Mouse (Mus musculus) MEL (cell line): ENCODE data around the gene Clk1. TPM values are rescaled to one million over a fixed set of nuclear protein-coding genes. Genes with fewer than 3 reads are reported as not detected.

ENCODE experiments used
- DNase-seq: peaks from one replicate; pipeline ENCODE4 v3.0.0; 2011; ENCODE audit warnings: low read depth, low spot score
- H3K27ac ChIP-seq: 2 replicates; pipeline ENCODE4 v1.5.1; 2012; ENCODE audit warnings: low read depth, mild to moderate bottlenecking, control low read depth, low read length, moderate library complexity; ENCODE audit not compliant: control insufficient read depth
- H3K27me3 ChIP-seq, 2 experiments: fragments of 150-350 bp in 1 of 2; sonication (generic) in 1 of 2; 2 replicates each; pipeline ENCODE4 v1.6.1; 2012; ENCODE audit warnings: low read length in 2 of 2, mild to moderate bottlenecking in 2 of 2, improper control_type of control experiment in 1 of 2, moderate library complexity in 1 of 2; ENCODE audit not compliant: insufficient read depth in 2 of 2, control insufficient read depth in 1 of 2
- H3K36me3 ChIP-seq, 2 experiments: 2 replicates each; pipeline ENCODE4 v1.6.1; 2012 to 2014; ENCODE audit warnings: low read length in 2 of 2, improper control_type of control experiment in 1 of 2, inconsistent platforms in 1 of 2, mild to moderate bottlenecking in 1 of 2; ENCODE audit not compliant: insufficient read depth in 2 of 2, control insufficient read depth in 1 of 2
- H3K4me1 ChIP-seq, 2 experiments: fragments of 150-350 bp in 1 of 2; sonication (generic) in 1 of 2; 2 replicates each; pipeline ENCODE4 v1.6.1; 2012; ENCODE audit warnings: low read length in 2 of 2, improper control_type of control experiment in 1 of 2, mild to moderate bottlenecking in 1 of 2; ENCODE audit not compliant: insufficient read depth in 2 of 2, control insufficient read depth in 1 of 2
- H3K4me3 ChIP-seq, 2 experiments: fragments of 150-350 bp in 1 of 2; sonication (generic) in 1 of 2; 2 replicates each; pipeline ENCODE4 v1.5.1; 2012; ENCODE audit warnings: low read depth in 2 of 2, low read length in 2 of 2, mild to moderate bottlenecking in 2 of 2, moderate library complexity in 2 of 2, control low read depth in 1 of 2, improper control_type of control experiment in 1 of 2; ENCODE audit not compliant: control insufficient read depth in 1 of 2, insufficient read depth in 1 of 2
- H3K79me2 ChIP-seq: 2 replicates; pipeline ENCODE4 v1.6.1; 2012; ENCODE audit warnings: mild to moderate bottlenecking, low read length, moderate library complexity; ENCODE audit not compliant: control insufficient read depth, poor library complexity, insufficient read depth
- H3K9ac ChIP-seq: 2 replicates; pipeline ENCODE4 v1.6.1; 2012; ENCODE audit warnings: low read depth, mild to moderate bottlenecking, control low read depth, low read length, moderate library complexity; ENCODE audit not compliant: control insufficient read depth, poor library complexity, severe bottlenecking
- H3K9me3 ChIP-seq: fragments of 150-350 bp; sonication (generic); replicated peaks from 2 replicates; pipeline ENCODE4 v1.6.1; 2012; ENCODE audit warnings: mild to moderate bottlenecking, low read length, improper control_type of control experiment, moderate library complexity; ENCODE audit not compliant: insufficient read depth
- BHLHE40 ChIP-seq: IDR thresholded peaks from 2 replicates; pipeline ENCODE4 v1.6.1; 2012; ENCODE audit warnings: low read depth, mild to moderate bottlenecking, inconsistent platforms, low read length, improper control_type of control experiment, borderline replicate concordance
- CHD2 ChIP-seq: IDR thresholded peaks from 2 replicates; pipeline ENCODE4 v1.6.1; 2011; ENCODE audit warnings: low read length, improper control_type of control experiment
- CTCF ChIP-seq, 3 experiments: IDR thresholded peaks in 2 of 3; conservative IDR thresholded peaks in 1 of 3; 2 replicates each; pipeline ENCODE4 v1.5.1; 2011 to 2012; ENCODE audit warnings: low read length in 3 of 3, low read depth in 2 of 3, mild to moderate bottlenecking in 2 of 3, improper control_type of control experiment in 1 of 3, inconsistent platforms in 1 of 3, mixed read lengths in 1 of 3, moderate library complexity in 1 of 3; ENCODE audit not compliant: control insufficient read depth in 1 of 3, insufficient read depth in 1 of 3, poor library complexity in 1 of 3, severe bottlenecking in 1 of 3
- E2F4 ChIP-seq: IDR thresholded peaks from 2 replicates; pipeline ENCODE4 v1.6.1; 2011; ENCODE audit warnings: low read depth, low read length, improper control_type of control experiment, borderline replicate concordance
- EP300 ChIP-seq, 2 experiments: IDR thresholded peaks; 2 replicates each; pipeline ENCODE4 v1.6.1; 2011; ENCODE audit warnings: improper control_type of control experiment in 2 of 2, low read length in 2 of 2, low read depth in 1 of 2, mild to moderate bottlenecking in 1 of 2
- ETS1 ChIP-seq: IDR thresholded peaks from 2 replicates; pipeline ENCODE4 v1.6.1; 2012; ENCODE audit warnings: low read depth, mild to moderate bottlenecking, inconsistent platforms, low read length, improper control_type of control experiment, moderate library complexity
- GATA1 ChIP-seq: IDR thresholded peaks from 2 replicates; pipeline ENCODE4 v1.6.1; 2011; ENCODE audit warnings: low read depth, low read length, improper control_type of control experiment
- HCFC1 ChIP-seq: IDR thresholded peaks from 2 replicates; pipeline ENCODE4 v1.6.1; 2012; ENCODE audit warnings: low read depth, mild to moderate bottlenecking, inconsistent platforms, low read length, improper control_type of control experiment, moderate library complexity
- MAFK ChIP-seq: IDR thresholded peaks from 2 replicates; pipeline ENCODE4 v1.6.1; 2011; ENCODE audit warnings: low read depth, mild to moderate bottlenecking, low read length, improper control_type of control experiment, borderline replicate concordance
- MXI1 ChIP-seq: IDR thresholded peaks from 2 replicates; pipeline ENCODE4 v1.6.1; 2011; ENCODE audit warnings: mild to moderate bottlenecking, low read depth, low read length, improper control_type of control experiment
- MYB ChIP-seq: IDR thresholded peaks from 2 replicates; pipeline ENCODE4 v1.6.1; 2011; ENCODE audit warnings: mild to moderate bottlenecking, low read depth, low read length, improper control_type of control experiment
- MYC ChIP-seq: IDR thresholded peaks from 2 replicates; pipeline ENCODE4 v1.6.1; 2011; ENCODE audit warnings: low read depth, mild to moderate bottlenecking, low read length, improper control_type of control experiment, moderate library complexity
- NRF1 ChIP-seq: IDR thresholded peaks from 2 replicates; pipeline ENCODE4 v1.6.1; 2014; ENCODE audit warnings: low read depth, mild to moderate bottlenecking, inconsistent platforms, low read length, improper control_type of control experiment, moderate library complexity; ENCODE audit not compliant: poor library complexity, insufficient read depth, severe bottlenecking
- POLR2A ChIP-seq, 2 experiments: IDR thresholded peaks; 2 replicates each; pipeline ENCODE4 v1.6.1; 2011 to 2012; ENCODE audit warnings: low read length in 2 of 2, mild to moderate bottlenecking in 2 of 2, control low read depth in 1 of 2, improper control_type of control experiment in 1 of 2, low read depth in 1 of 2, moderate library complexity in 1 of 2; ENCODE audit not compliant: control insufficient read depth in 1 of 2, insufficient read depth in 1 of 2, poor library complexity in 1 of 2
- POLR2AphosphoS2 ChIP-seq: IDR thresholded peaks from 2 replicates; pipeline ENCODE4 v1.6.1; 2011; ENCODE audit warnings: low read length, improper control_type of control experiment
- POLR2AphosphoS5 ChIP-seq: IDR thresholded peaks from 2 replicates; pipeline ENCODE4 v1.6.1; 2012; ENCODE audit warnings: low read depth, borderline replicate concordance, mild to moderate bottlenecking, inconsistent platforms, low read length, moderate library complexity, mixed read lengths
- SIN3A ChIP-seq: IDR thresholded peaks from 2 replicates; pipeline ENCODE4 v1.6.1; 2012; ENCODE audit warnings: low read length, improper control_type of control experiment, inconsistent platforms
- SMC3 ChIP-seq: IDR thresholded peaks from 2 replicates; pipeline ENCODE4 v1.6.1; 2011; ENCODE audit warnings: low read depth, low read length, improper control_type of control experiment
- TAL1 ChIP-seq: IDR thresholded peaks from 2 replicates; pipeline ENCODE4 v1.6.1; 2012; ENCODE audit warnings: mild to moderate bottlenecking, inconsistent platforms, low read length, moderate library complexity, mixed read lengths
- TBP ChIP-seq: IDR thresholded peaks from 2 replicates; pipeline ENCODE4 v1.8.0; 2011; ENCODE audit warnings: low read depth, low read length, improper control_type of control experiment
- TCF12 ChIP-seq: IDR thresholded peaks from 2 replicates; pipeline ENCODE4 v1.6.1; 2014; ENCODE audit warnings: low read depth, mild to moderate bottlenecking, inconsistent platforms, low read length, improper control_type of control experiment, moderate library complexity
- UBTF ChIP-seq: IDR thresholded peaks from 2 replicates; pipeline ENCODE4 v1.6.1; 2012; ENCODE audit warnings: low read depth, mild to moderate bottlenecking, inconsistent platforms, low read length, improper control_type of control experiment, moderate library complexity, borderline replicate concordance; ENCODE audit not compliant: insufficient read depth
- ZKSCAN1 ChIP-seq: IDR thresholded peaks from 2 replicates; pipeline ENCODE4 v1.6.1; 2012; ENCODE audit warnings: low read depth, mild to moderate bottlenecking, inconsistent platforms, low read length, improper control_type of control experiment, moderate library complexity
- ZMIZ1 ChIP-seq: IDR thresholded peaks from 2 replicates; pipeline ENCODE4 v1.6.1; 2012; ENCODE audit warnings: low read depth, mild to moderate bottlenecking, inconsistent platforms, low read length, improper control_type of control experiment, moderate library complexity
- polyA plus RNA-seq, 2 experiments: library from polyadenylated mRNA; stranded (reverse) in 1 of 2; unstranded in 1 of 2; fragments of >175 nt in 1 of 2; fragments of >200 nt in 1 of 2; gene quantifications; 2 replicates each; pipeline versions ENCODE4 v1.2.1 to v1.2.4; 2012; ENCODE audit warnings: low replicate concordance in 2 of 2, low read depth in 1 of 2; ENCODE audit not compliant: insufficient read length in 2 of 2, insufficient read depth in 1 of 2, missing spikeins in 1 of 2
- total RNA-seq: library from RNA; depleted of rRNA; stranded (reverse); fragments of 300-350 nt; gene quantifications from 2 replicates; pipeline ENCODE4 v1.2.3, GENCODE M21; 2012

Gene Clk1
- total and polyA plus RNA-seq, 3 experiments = 35.8 to 1,029 (median 41.1) TPM

DNA sequence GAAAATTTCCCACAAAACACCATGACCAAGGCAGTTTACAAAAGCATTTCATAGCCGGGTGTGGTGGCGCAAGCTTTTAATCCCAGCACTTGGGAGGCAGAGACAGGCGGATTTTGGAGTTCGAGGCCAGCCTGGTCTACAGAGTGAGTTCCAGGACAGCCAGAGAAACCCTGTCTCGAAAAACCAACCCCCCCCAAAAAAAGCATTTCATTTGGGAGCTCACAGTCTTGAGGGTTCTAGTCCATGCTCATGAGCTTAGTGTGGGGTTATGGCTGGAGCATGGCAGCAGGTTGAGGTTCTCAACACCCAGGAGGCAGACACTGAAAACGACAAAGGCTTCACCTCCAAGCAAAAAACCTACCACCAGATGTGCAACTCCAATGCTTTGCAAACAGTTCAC lies 15.7 kb downstream of the Clk1 start:
- H3K9me3 ChIP-seq = no peaks in the 10 kb centered on the region
- no peak overlapping the region for H3K9ac ChIP-seq
- no peak overlapping the region for H3K27ac ChIP-seq
- no peaks in the 10 kb centered on the region for H3K4me1 ChIP-seq
- H3K79me2 ChIP-seq = no peaks in the 10 kb centered on the region
- TF ChIP-seq TAL1 = no peak
- no peak for TF ChIP-seq UBTF
- TF ChIP-seq MYC = no peak
- no peak for TF ChIP-seq BHLHE40
- TF ChIP-seq EP300 (IDR thresholded peaks at IDR 0.05; ENCODE audit: low read depth in 1 of 2, low read length in 2 of 2) = no peak
- TF ChIP-seq MYB = no peak
- TF ChIP-seq TCF12 = no peak
- TF ChIP-seq GATA1 = no peak
- no peak for TF ChIP-seq E2F4
- TF ChIP-seq POLR2AphosphoS2 = no peak; the same call in 1 of the 2 replicates
- no peak for TF ChIP-seq POLR2AphosphoS5
- peak; percentile 25 for DNase-seq
- H3K4me3 ChIP-seq = no peak overlapping the region
- peaks cover 0 to 24% of the 10 kb centered on the region in 2 experiments; a peak in 2 of 4 replicates for H3K36me3 ChIP-seq
- no peaks in the 10 kb centered on the region for H3K27me3 ChIP-seq

GRCm38 (mm10) chr1:58407321-58407720 lies 16.5 kb downstream of the Clk1 start:
- Histone ChIP-seq H3K9me3 (no peaks in the 10 kb centered on the region), H3K4me1 (no peaks in the 10 kb centered on the region), H3K27me3 (no peaks in the 10 kb centered on the region), H3K4me3 (no peak overlapping the region), H3K79me2 (no peaks in the 10 kb centered on the region), H3K9ac (no peak overlapping the region), H3K27ac (no peak overlapping the region), H3K36me3 (peaks cover 0 to 21% of the 10 kb centered on the region in 2 experiments; a peak in 2 of 4 replicates)
- TF ChIP-seq ETS1 = no peak
- no peak for TF ChIP-seq MAFK
- no peak for TF ChIP-seq SIN3A
- TF ChIP-seq TBP = no peak
- TF ChIP-seq HCFC1 = no peak
- TF ChIP-seq ZKSCAN1 = no peak
- no peak for TF ChIP-seq NRF1
- TF ChIP-seq MYB = no peak
- no peak for TF ChIP-seq EP300 (IDR thresholded peaks at IDR 0.05; ENCODE audit: low read depth in 1 of 2, low read length in 2 of 2)
- TF ChIP-seq POLR2AphosphoS5 = no peak
- TF ChIP-seq POLR2A (IDR thresholded peaks at IDR 0.05; ENCODE audit: control insufficient read depth in 1 of 2, insufficient read depth in 1 of 2, low read depth in 1 of 2, low read length in 2 of 2, poor library complexity in 1 of 2) = no peak
- no peak for TF ChIP-seq CHD2
- no peak for TF ChIP-seq CTCF (IDR thresholded peaks at IDR 0.05 in 2 of 3, conservative IDR thresholded peaks at IDR 0.05 in 1 of 3; ENCODE audit: control insufficient read depth in 1 of 3, insufficient read depth in 1 of 3, low read depth in 2 of 3, low read length in 3 of 3, poor library complexity in 1 of 3, severe bottlenecking in 1 of 3)
- TF ChIP-seq E2F4 = no peak
- no peak for TF ChIP-seq TCF12
- no peak for TF ChIP-seq UBTF
- no peak for TF ChIP-seq ZMIZ1
- no peak for TF ChIP-seq SMC3
- TF ChIP-seq MXI1 = no peak
- no peak for TF ChIP-seq MYC
- DNase-seq = no peak
